Mouse (Mus musculus): ENCODE measurements around the gene Spag17. TPM values are rescaled to one million over a fixed set of nuclear protein-coding genes. Genes with fewer than 3 reads are reported as not detected.
"Not testable (repeated sequence)": the region's sequence is repeated elsewhere in the genome, so short reads cannot be mapped to it uniquely, and the experiment has no call there.

The Spag17 gene
- not detected for total RNA-seq (2021)
- long read RNA-seq, experiment 1, result 0 reads
- long read RNA-seq, experiment 2, result 0 reads

- DNase-seq (ENCODE audit: low spot score), result no peak
Measured at GRCm38 (mm10) chr3:99885187-99885811, at the start of gene Spag17. Gene Spag17, plus strand, starts transcription at chr3:99885406.

GRCm38 (mm10) chr3:99842333-99842732, 42.9 kb upstream of the Spag17 start:
- no peak for DNase-seq (ENCODE audit: low spot score)

- DNase-seq (ENCODE audit: low spot score), result no peak
Measured at GRCm38 (mm10) chr3:99842808-99843207, 42.4 kb upstream of the Spag17 start.

GRCm38 (mm10) chr3:99843233-99843632, 42.0 kb upstream of the Spag17 start:
- DNase-seq (ENCODE audit: low spot score), result no peak

GRCm38 (mm10) chr3:99850926-99851325, 34.3 kb upstream of the Spag17 start:
- no peak for DNase-seq (ENCODE audit: low spot score)

GRCm38 (mm10) chr3:99854595-99854994, 30.6 kb upstream of the Spag17 start:
- DNase-seq (ENCODE audit: low spot score), result no peak

GRCm38 (mm10) chr3:99858922-99859321, 26.3 kb upstream of the Spag17 start:
- DNase-seq (ENCODE audit: low spot score), result no peak

GRCm38 (mm10) chr3:99864706-99865105, 20.5 kb upstream of the Spag17 start:
- DNase-seq (ENCODE audit: low spot score), result peak; percentile 41

GRCm38 (mm10) chr3:99875137-99875536, 10.1 kb upstream of the Spag17 start:
- DNase-seq (ENCODE audit: low spot score), result no peak

GRCm38 (mm10) chr3:99881498-99881897, 3.7 kb upstream of the Spag17 start:
- DNase-seq (ENCODE audit: low spot score), result no peak

- DNase-seq (ENCODE audit: low spot score), result no peak
Measured at GRCm38 (mm10) chr3:99883988-99884564, 1.1 kb upstream of the Spag17 start.

GRCm38 (mm10) chr3:99894741-99895140, 9.5 kb downstream of the Spag17 start:
- not testable (repeated sequence) for DNase-seq (ENCODE audit: low spot score)

- no peak for DNase-seq (ENCODE audit: low spot score)
Measured at GRCm38 (mm10) chr3:99913809-99914439, 28.7 kb downstream of the Spag17 start.

GRCm38 (mm10) chr3:99922944-99923343, 37.7 kb downstream of the Spag17 start:
- DNase-seq (ENCODE audit: low spot score), result no peak

- DNase-seq (ENCODE audit: low spot score), result peak; percentile 20
Measured at GRCm38 (mm10) chr3:99930920-99931620, 45.9 kb downstream of the Spag17 start.

- DNase-seq (ENCODE audit: low spot score), result peak; percentile 41
Measured at GRCm38 (mm10) chr3:99936159-99936558, 51.0 kb downstream of the Spag17 start.

- DNase-seq (ENCODE audit: low spot score), result peak; percentile 58
Measured at GRCm38 (mm10) chr3:99938611-99939286, 53.5 kb downstream of the Spag17 start.

GRCm38 (mm10) chr3:99945171-99945570, 60.0 kb downstream of the Spag17 start:
- no peak for DNase-seq (ENCODE audit: low spot score)

- no peak for DNase-seq (ENCODE audit: low spot score)
Measured at GRCm38 (mm10) chr3:99954039-99954602, 68.9 kb downstream of the Spag17 start.

GRCm38 (mm10) chr3:99956517-99956916, 71.3 kb downstream of the Spag17 start:
- DNase-seq (ENCODE audit: low spot score), result no peak

- no peak for DNase-seq (ENCODE audit: low spot score)
Measured at GRCm38 (mm10) chr3:99959805-99960485, 74.7 kb downstream of the Spag17 start.
